Mouse (Mus musculus): ENCODE measurements at regions not wholly inside any gene's neighbourhood (a gene's known extent, or its start where the extent isn't known, plus 50 kb on each side); places are given as distances from the start of the nearest gene placed in this dataset.

DNA sequence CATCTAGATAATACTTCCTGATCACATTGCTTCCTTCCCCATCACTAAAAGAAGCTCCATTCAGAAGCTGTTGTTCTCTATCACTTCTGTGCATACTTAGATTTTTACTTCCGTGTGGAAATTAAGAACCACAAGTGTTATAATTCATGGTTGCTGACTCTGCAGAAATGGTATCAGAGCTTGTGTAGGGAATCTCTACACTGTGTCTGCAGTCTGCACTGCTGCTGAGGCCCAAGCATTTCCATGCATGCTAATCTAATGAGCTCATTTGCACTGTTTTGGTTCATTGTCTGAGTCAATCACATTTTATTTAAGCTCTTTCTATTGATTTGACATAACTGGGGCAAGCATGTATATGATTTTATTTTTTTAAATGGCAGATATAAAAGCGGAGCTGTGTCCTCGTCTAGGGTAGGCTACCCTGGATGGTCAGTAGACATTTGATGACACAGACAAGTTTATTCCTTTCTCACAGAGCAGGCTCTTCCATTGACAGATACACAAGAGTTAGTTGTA, 435.0 kb downstream of the Olfm4 start:
- TF ChIP-seq CTCF (IDR thresholded peaks at IDR 0.05; ENCODE audit: borderline replicate concordance, extremely low read depth, insufficient read depth, insufficient read length) (no peak), POLR2A (IDR thresholded peaks at IDR 0.05; ENCODE audit: borderline replicate concordance, extremely low read depth, insufficient read depth, insufficient read length, poor library complexity, severe bottlenecking) (no peak)
